Mouse (Mus musculus) adrenal gland, postnatal 10 days (tissue): ENCODE measurements at regions not wholly inside any gene's neighbourhood (a gene's known extent, or its start where the extent isn't known, plus 50 kb on each side); places are given as distances from the start of the nearest gene placed in this dataset.
A peak's percentile ranks its signal among the peaks of the same experiment; 100 is the strongest.
"Not testable (repeated sequence)": the region's sequence is repeated elsewhere in the genome, so short reads cannot be mapped to it uniquely, and the experiment has no call there.

Source experiments
- DNase-seq: peaks from one replicate; pipeline ENCODE4 v3.0.0; 2021; ENCODE audit warnings: mixed read lengths

GRCm38 (mm10) chr3:69669541-69669940 is 52.2 kb upstream of the Nmd3 start:
- no peak for DNase-seq

GRCm38 (mm10) chr3:69667820-69668219 is 54.0 kb upstream of the Nmd3 start:
- no peak for DNase-seq

GRCm38 (mm10) chr3:69667359-69667758 is 54.4 kb upstream of the Nmd3 start:
- DNase-seq, result no peak

GRCm38 (mm10) chr3:69664277-69664676 is 57.5 kb upstream of the Nmd3 start:
- DNase-seq, result no peak

GRCm38 (mm10) chr3:69658185-69658584 is 59.4 kb upstream of the B3galnt1 start:
- DNase-seq, result no peak

- peak; percentile 14 for DNase-seq
Measured at GRCm38 (mm10) chr3:69657570-69657969, 58.8 kb upstream of the B3galnt1 start.

GRCm38 (mm10) chr3:69655651-69656050 is 56.9 kb upstream of the B3galnt1 start:
- not testable (repeated sequence) for DNase-seq

GRCm38 (mm10) chr3:69655001-69655400 is 56.2 kb upstream of the B3galnt1 start:
- peak; percentile 43 for DNase-seq

GRCm38 (mm10) chr3:69653361-69653760 is 54.6 kb upstream of the B3galnt1 start:
- peak; percentile 57 for DNase-seq

- no peak for DNase-seq
Measured at GRCm38 (mm10) chr3:69649561-69649960, 50.8 kb upstream of the B3galnt1 start.
